Mouse (Mus musculus) cerebral cortex, adult 2 months (tissue): Measurements from ENCODE around the gene Agap3.

ENCODE experiments used
- WGBS: fragments of 180-500 bp; shearing (Covaris S2); methylation state at CpG from one replicate; pipeline ENCODE4 v1.1.7; 2018; 5-methylcytosine and 5-hydroxymethylcytosine counted together

Gene Agap3

DNA sequence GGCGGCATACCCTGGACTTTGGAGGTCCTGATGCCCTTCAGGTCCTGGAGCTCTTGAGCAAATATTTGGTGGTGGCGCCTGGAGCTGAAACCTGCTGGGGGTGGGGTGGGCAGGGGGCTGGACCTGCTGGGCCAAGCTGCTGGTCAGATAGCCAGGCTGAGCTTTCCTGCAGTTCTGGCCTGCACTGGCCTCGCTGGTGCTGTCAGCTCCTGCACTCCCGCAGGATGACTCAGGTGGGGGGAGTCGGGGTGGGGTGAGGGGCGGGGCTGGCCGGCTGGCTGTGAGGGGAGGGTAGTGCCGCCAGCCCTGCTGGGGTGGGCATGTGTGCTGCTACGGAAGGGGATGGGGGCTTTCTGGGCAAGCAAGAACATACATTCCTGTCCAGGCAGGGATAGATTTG is 23.4 kb upstream of the Agap3 start:
- WGBS: 50% methylated on average over 9 of the region's 9 CpGs

DNA sequence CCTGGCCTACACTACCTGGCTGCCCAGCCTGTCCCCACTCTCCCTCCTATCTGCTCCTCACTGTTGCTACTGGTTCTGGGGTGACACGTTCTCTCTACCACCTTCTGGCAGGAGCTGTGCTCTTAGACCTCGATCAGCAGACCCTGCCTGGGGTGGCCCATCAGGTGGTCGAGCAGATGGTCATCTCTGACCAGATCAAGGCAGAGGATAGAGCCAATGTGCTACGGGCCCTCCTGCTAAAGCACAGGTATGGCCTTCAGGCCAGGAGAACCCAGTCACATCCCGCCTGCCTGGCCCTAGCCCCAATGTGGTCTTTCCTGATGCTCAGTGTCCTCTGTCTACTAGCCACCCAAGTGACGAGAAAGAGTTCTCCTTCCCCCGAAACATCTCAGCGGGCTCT is 18.0 kb upstream of the Agap3 start:
- WGBS: 92% methylated on average over 8 of the region's 8 CpGs

DNA sequence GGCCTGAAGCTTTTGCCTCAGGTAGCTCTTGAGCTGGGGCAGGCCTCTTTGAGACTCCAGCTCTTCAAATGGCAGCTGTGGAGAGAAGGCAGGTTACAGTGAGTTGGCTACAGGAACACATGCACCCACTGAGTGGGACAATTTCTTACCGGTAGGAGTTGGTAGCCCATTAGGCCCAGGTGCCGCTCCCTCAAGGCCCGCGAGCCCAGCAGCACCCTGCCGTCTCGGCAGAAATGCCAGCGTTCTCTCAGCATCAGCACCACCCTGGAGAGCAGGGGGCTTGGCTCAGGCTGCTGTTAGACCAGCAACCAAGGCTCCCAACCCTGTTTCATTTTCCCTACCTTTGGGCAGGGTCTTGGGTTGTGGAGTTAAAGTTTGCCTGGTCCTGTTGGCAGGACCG is 10.8 kb upstream of the Agap3 start:
- 93% methylated on average over 8 of the region's 8 CpGs for WGBS

DNA sequence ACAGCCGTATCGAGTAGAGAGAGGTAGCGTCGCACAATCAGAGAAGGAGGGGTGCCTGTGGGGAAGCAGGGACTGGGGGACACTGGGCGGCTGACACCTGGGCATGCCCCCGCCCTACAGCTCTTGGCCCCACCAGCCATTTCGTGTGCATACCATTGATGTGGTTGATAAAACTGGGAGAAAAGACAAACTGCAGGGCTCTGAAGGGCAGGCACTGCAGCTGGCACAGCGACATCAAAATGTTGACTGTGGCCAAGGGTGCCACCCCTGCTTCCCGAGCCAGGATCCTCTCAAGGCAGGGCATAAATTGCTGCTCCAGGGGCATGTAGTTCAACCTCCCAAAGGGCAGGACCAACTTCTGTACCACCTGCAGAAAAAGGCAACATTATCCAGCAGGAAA is 9.9 kb upstream of the Agap3 start:
- WGBS: 85% methylated on average over 9 of the region's 9 CpGs

DNA sequence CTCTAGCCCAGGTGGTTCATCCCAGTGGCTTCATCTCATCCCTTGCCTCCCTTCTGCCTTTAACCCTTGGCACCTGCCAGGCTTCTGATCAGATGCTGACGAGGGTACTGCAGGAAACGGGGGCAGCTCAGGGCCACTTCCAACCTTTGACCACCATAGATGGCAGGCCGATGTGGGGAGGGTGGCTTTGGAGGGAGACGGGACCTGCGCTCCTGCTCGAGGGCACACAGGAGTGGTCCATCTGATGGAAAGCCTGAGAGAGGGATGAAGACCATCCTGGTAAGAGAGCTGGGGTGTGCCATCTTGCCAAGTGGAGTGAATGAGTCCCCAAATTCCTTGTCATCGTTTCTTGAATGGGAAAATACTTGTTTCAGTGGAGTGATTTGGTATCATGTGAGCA is 8.8 kb upstream of the Agap3 start:
- 91% methylated on average over 7 of the region's 7 CpGs for WGBS

DNA sequence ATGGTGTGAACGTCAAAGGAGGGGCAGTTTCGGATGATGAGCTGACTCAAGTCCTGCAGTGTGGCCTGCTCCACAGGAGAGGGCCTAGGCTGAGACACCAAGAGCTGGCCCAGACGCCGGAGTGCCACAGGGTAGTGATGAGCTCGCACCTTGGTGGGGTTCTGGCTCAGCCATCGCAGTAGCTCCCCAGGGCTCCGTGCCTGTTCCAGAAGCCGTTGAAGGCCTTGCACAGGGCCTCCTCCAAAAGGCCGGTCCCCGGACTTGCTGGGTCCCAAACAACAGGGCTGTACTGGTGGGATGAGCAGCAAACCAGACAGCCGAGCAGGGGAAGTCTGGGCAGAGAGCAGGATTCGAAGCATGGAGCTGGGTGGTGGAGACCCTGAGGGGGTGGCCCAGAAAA is 8.1 kb upstream of the Agap3 start:
- WGBS: 81% methylated on average over 12 of the region's 12 CpGs

DNA sequence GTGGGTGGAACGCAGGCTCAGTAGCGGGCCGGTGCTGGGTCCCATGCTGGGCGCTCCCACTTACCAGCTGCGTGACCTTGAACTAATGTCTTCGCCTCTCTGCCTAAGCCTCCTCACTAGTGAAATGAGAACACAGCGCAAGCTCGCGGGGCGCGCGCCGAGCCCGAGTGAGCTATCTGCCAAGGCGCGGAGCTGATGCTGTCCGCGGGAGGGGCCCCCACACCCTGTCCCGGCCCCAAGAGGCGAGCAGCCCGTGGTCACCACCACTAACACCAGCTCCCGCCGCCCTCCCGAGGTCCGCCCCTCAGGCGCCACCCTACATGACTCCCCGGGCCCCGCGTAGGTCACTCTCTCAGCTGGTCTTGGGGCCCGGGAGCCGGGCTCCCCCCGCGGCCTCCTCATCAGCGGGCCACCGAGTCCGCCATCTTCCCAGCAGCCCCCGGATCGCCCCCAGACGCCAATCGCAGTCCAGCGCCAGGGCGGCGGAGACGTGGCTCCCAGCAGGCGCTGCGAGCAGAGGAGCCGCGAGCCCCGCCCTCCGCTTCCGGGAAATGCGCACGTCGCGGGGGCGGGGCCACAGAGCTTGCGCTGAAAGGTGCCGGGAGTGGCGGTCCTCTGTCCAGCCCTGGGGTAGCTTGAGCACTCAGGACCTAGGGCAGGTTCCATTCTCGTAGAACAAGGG is 7.1 kb upstream of the Agap3 start, which contains the start of gene Fastk:
Gene Fastk (minus strand): TSS at position 542 of the 682 bp plus-strand sequence.
- WGBS: under 1% methylated on average over 60 of the region's 60 CpGs

DNA sequence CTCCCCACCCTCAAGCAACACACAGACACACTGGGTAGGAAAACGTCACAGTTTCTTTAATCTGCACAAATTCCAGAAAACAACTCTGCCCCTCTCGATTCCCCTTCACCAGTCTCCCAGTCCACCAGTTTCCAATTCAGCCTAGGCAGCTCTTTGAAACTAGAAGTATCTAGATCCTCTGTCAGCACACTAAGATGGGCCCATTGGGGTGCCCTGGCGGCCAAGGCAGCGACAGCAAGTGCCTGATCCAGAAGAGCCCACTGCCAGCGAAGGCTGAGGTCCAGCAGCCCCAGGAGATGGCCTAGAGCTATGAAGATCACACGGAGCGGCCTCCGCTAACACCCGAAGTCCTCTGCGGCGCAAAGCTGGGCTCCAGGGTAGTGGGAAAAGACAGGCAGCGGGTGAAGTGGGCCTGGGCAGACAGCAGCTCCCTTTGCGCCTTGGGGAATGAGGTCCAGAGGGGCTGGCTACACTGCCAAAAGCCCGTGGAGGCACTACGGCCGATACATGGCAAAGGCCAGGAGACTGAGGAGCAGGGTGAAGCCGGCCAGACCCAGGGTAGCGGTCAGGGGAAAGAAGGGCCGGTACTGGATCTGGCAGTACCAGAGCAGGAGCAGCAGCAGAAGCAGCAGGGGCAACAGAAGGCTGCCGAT is 6.4 kb upstream of the Agap3 start:
- 50% methylated on average over 20 of the region's 20 CpGs for WGBS

DNA sequence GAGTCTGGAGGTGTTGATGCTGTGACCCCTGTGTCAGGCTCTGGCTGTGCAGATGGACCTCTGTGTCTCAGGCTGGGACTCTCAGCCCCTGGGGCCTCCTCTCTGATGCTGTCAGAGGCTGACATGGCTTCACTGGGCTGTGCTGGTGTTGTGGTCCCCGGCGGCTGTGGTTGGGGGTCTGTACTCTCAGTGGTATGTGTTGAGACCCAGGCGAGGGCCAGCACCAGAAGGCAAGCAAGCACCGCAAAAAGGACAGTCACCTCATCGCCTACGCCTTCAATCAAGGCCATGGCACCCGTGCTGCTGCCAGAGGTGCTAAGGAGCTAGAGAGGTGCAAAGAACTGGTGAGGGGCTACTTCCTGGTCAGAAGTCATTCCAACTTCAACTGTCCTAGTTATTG is 5.3 kb upstream of the Agap3 start:
- WGBS: 94% methylated on average over 7 of the region's 7 CpGs

DNA sequence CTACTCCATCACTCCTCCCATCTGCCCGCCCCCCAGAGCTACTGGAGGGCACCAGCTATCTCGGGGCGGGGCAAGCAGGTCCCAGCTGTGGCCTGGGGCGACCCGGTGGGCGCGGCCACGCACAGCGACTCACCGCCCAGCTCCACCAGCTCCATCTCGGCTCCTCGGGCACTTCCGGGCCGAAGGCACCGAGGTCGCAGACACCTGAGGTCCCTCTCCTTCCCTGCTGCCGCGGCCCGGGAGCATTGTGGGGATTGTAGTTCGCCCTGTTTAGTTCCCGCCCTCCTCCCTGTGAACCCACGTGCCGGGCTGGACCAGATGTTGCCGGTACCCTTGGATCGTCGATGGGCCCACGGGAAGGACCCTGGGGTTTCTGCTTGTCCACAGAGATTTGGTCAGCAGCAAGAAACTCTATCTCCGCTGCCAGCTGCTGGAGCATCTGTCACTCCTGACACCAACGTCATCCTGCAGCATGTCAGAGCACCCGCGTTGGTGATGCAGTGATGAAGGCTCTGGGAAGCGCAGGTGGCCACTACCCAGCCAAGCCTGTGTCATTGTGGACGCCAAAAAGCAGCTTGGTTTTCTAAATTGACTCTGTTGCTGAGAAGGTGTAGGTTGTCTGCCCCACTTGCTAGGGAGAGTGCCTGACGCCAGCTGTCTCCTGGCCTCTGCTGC is 4.2 kb upstream of the Agap3 start, which contains the start of gene Tmub1:
Gene Tmub1 (minus strand): TSS at position 231 of the 675 bp plus-strand sequence.
- WGBS: 1% methylated on average over 34 of the region's 34 CpGs

DNA sequence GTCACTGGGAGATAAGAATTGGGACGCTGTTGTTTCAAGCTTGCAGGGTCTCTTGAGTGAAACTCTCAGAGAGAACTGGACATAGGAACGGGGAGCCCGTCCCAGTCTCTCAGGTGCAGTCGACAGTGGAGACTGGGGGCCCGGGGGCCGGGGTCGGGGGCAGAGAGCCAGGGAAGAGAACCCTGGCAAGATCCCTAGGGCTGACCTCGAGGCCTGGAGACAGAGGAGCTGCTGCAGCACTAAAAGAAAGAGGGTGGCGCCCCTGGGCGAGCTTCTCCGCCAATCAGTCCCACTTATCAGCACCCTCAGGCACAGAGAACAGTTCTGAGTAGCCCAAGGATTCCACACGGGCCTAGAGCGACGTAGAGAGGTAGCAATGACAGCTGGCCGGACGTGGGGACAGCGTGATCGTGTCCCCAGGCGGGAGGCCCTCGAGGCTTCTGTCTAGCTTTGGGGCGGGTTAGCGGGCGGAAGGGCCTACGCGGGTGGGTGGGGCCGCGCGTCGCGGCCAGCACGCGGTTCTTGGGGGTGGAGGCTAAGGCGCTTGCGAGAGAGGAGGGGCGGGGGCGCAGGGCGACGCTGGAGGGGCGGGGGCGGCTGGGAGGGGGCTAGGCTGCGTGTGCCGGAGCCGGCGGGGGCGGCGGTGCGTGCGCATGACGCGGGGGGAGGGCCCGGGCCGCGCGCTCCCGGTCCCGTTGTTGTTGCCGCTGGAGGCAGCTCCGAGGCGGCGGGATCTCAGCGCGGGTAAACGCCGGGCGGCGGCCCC is 530 bp upstream of the Agap3 start:
- 4% methylated on average over 55 of the region's 66 CpGs for WGBS

DNA sequence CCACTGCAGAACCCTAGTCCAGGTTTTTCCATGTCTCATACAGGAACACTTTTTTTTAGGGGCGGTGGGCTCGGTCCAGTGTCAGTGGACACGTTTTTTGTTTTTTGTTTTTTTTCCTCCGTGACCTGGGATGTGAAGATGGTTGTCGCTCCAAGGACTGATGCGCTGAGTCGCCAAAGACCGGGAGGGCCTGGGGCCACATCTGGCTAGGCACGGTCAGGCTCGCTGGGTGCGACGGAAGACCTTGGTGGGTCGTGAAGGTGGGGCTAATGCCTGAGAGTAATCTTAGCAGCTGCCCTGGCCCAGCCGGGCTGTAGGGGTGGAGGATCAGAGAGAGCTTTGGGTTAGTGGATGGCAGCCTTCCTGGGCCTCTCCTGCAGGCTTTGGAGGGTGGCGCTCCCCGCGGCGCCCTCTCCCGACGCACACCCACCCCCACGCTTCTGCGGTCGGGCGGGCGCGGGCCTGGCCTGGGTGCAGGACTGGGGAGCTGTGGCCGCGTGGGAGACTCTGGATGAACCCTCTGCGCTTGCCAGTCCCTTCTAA is 785 bp downstream of the Agap3 start:
- WGBS: under 1% methylated on average over 29 of the region's 29 CpGs

DNA sequence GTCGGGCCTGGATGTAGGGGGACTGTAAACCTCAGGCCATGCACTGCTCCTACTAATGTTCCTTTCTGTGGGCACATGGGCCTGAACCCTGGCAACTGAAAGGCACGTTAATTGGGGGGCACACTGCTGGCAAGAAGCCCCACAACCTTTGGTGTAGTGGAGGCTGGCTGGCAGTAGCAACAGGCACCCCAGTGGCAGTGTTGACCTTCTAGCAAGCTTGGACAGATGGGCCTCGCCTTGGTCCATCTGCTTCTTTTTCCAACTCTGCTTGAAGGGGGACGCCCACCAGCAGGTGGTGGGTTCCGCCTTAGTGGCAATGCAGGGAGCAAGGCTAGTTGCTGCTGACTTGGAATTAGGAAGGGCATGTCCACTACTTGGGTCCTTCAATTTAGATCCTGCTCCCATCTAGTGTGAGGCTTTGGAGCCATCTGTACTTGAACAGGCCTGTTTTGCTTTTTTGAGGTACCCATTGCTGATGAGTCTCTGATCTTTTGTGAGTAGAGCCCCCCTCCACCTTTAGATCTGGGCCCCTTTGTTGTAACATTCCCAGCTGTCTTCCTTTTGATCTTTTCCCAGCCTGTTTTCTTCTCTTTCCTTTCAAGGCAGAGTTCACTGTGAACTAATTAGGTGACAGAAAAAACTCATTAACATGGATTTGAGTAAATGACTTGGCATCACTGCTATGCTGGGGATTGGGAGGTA is 1.5 kb downstream of the Agap3 start:
- 11% methylated on average over 5 of the region's 5 CpGs for WGBS

DNA sequence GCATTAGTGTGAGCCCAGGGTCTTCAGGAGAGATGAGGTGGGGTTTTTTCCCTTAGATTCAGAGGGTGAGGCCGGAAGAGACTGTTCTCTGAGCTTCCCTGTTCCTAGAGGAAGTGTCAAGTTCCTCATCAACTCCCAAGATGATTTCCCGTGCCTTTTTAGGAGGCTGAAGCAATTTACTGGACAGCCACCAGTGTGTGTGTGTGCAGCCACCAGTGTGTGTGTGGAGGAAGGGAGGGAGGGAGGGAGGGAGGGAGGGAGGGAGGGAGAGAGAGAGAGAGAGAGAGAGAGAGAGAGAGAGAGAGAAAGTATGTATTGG is 2.0 kb downstream of the Agap3 start:
- 10% methylated on average over 2 of the region's 2 CpGs for WGBS

DNA sequence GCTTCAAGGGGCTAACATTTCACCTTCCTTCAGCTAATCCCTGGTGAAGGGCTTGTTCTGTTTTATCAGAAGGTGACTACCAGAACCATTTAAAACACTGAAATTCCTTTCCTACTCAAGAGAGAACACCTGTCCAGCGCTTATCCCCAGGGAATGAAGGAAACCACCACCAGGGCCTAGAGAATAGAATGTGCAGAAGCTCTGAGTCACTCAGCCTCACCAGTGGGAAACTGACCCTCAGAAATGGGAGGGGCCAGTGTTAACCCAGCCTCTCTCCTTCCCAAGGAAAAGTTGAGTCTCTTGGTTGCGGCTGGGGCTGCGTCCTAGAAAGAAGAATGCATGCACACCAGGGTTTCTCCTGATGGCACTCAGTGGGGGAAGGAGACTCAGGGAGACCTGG is 3.1 kb downstream of the Agap3 start:
- 44% methylated on average over 3 of the region's 3 CpGs for WGBS

DNA sequence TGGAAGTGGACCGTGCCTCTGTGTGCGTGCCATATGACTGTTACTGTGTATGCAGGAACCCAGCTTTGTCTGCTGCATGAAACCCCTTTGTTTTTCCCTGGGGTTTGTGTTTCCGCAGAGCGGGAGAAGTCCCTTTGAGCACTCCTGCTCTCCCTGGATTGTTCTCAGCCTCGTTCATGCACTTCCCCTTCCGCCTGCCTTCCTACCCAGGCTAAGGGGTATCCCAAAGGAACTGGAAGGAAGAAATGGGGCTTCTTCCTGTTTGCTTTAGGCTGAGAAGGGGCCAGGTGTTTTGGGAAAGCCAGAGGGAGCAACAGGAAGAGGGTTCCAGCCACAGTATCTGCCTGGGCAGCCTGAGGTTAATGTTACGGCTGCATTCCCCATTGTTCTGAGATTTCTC is 3.6 kb downstream of the Agap3 start:
- 45% methylated on average over 7 of the region's 7 CpGs for WGBS

DNA sequence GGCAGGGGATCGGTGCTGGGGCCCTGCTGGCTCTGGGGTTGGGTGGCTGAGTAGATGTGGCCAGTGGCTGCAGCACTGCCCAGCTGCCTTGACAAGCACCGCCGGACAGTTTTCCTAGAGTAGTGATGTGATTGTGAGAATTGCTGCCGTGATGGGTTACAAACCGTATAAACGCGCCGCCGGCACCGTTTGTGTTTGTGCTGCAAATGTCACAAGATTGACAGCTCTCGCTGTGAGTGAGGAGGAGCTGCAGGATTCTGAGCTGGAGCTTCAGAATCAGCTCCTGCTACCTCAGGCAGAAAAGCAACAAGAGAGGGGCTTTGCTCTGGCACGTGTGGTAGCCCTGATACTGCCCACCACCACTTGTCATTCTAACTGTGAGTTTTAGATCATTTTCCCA is 14.8 kb downstream of the Agap3 start:
- 36% methylated on average over 12 of the region's 12 CpGs for WGBS

DNA sequence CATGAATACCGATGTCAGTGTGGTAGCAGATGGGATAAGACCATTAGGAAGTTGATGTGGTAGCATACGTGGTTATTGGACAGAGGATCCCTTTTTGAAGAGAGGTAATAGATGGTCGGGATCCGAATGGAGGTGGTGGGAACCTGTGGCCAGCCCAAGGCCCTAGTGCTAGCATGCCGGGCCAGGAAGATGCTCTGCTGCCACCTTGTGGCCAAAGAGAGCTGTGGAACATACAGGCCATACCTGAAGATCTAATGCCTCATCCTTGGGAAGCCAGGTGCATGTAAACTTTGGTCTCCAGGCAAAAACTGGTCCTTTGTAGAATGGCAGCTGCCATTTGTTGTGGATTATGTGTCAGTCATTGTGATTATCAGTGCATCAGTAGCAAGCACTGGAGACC is 18.6 kb downstream of the Agap3 start:
- WGBS: 15% methylated on average over 5 of the region's 5 CpGs

DNA sequence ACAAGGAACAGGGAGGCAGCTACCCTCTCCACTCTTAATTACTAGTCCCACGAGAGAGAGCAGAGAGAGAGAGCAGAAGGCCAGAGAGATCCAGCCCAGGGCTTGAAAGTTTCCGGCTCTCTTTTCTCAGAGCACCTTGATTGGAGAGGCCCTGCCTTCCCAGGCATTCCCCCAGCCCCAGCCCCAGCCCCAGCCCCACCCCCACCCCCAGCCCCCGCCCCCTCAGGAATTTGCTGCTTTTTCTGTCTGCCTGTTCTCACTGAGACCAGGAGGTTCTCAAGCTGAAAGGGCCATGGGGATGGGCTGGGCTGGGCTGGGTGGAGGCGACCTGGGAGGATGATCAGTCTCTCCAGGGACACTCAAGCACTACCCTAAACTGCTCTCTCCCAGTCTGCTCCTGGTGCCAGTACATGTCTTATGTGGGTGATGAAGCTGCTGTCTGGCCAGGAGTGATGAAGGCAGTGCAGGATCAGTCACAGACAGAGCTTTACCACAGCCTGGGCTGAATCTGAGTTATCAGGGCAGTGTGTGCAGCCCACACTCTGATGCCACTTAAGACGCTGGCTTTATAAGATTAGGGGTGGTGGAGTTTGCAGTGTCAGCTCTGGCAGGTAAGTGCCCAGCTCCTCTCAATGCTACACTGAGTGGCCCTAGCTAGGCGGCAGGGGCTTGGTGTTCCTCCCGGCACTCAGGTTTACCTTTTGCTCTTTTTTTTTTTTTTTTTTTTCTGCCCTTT is 21.1 kb downstream of the Agap3 start:
- 69% methylated on average over 7 of the region's 7 CpGs for WGBS

DNA sequence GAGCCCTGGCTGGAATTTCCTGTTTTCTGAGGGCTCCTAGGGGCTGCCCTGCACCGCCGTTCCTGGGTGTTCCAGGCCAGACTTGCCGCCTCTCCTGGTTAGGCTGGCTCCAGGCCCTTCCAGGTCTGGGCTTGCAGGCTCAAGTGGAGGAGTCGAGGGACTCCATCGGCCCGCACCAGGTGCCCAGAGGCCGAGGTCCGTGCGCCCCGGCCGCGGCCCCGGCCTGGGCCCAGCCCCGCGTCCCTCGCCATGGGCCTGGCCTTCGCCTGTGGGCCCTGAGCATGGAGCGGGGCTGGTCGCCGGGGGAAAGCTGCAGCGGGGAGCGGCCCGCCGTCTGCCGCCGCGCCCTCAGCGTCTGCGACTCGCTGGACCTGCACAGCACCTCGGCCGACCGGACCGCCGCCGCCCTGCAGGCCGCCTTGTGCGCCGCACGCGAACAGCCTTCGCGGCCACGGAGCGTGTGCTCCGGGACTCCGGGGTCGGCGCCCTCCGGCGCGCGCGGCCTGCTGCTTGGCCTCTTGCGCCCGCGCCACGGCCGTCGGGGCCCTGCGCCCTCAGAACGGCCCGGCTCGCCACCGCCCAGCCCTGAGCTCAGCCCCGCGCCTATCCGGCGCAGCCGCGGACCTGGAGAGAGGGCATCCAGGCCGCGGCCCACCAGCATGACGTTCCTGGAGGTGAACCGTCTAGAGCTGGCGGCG is 22.2 kb downstream of the Agap3 start:
- whole genome bisulfite sequencing: 24% methylated on average over 77 of the region's 77 CpGs
